Mouse (Mus musculus) stomach, postnatal 0 days (tissue): ENCODE measurements around the gene Comt. TPM values are rescaled to one million over a fixed set of nuclear protein-coding genes. Genes with fewer than 3 reads are reported as not detected.

Experiments
- ATAC-seq: fragments of 200-750 bp; cut with Nextera tagmentation; 2 replicates; pipeline ENCODE4 v1.8.0; 2017; ENCODE audit not compliant: low FRiP score, low TSS enrichment
- DNase-seq: peaks from one replicate; pipeline ENCODE4 v3.0.0-alpha.2; 2016; ENCODE audit warnings: low spot score
- H3K27ac ChIP-seq: fragments of 300-500 bp; sonication (generic); replicated peaks from 2 replicates; pipeline ENCODE4 v1.5.1; 2014; ENCODE audit warnings: mild to moderate bottlenecking, control low read depth
- H3K27me3 ChIP-seq: fragments of 300-500 bp; sonication (generic); 2 replicates; pipeline ENCODE4 v1.6.1; 2014; ENCODE audit warnings: low read length; ENCODE audit not compliant: control insufficient read depth, insufficient read depth
- H3K36me3 ChIP-seq: fragments of 300-500 bp; sonication (generic); 2 replicates; pipeline ENCODE4 v1.6.1; 2014; ENCODE audit warnings: low read length, mixed read lengths; ENCODE audit not compliant: control insufficient read depth, insufficient read depth
- H3K4me1 ChIP-seq: fragments of 300-500 bp; sonication (generic); replicated peaks from 2 replicates; pipeline ENCODE4 v1.6.1; 2014; ENCODE audit warnings: antibody characterized with exemption; ENCODE audit not compliant: control insufficient read depth, insufficient read depth
- H3K4me2 ChIP-seq: fragments of 300-500 bp; sonication (generic); replicated peaks from 2 replicates; pipeline ENCODE4 v1.6.1; 2014; ENCODE audit warnings: low read depth, mild to moderate bottlenecking, control low read depth, moderate library complexity
- H3K4me3 ChIP-seq: fragments of 300-500 bp; sonication (generic); 2 replicates; pipeline ENCODE4 v1.5.1; 2014; ENCODE audit warnings: low read depth, low read length, control low read depth
- H3K9ac ChIP-seq: fragments of 300-500 bp; sonication (generic); 2 replicates; pipeline ENCODE4 v1.6.1; 2014; ENCODE audit warnings: mild to moderate bottlenecking, low read length, control low read depth, mixed read lengths
- H3K9me3 ChIP-seq: fragments of 300-500 bp; sonication (generic); 2 replicates; pipeline ENCODE4 v1.6.1; 2016; ENCODE audit warnings: low read length; ENCODE audit not compliant: control insufficient read depth
- CTCF ChIP-seq: IDR thresholded peaks from 2 replicates; pipeline ENCODE4 v1.5.1; 2016; ENCODE audit warnings: antibody characterized with exemption, low read depth, mild to moderate bottlenecking, moderate library complexity
- EP300 ChIP-seq: optimal IDR thresholded peaks from 2 replicates; pipeline ENCODE3; 2016; ENCODE audit warnings: antibody characterized with exemption
- WGBS: fragments of 180-500 bp; shearing (Covaris S2); extraction: QIAGEN DNeasy Blood & Tissue Kit; methylation state at CpG from one replicate; pipeline ENCODE4 v1.1.7; 2014; 5-methylcytosine and 5-hydroxymethylcytosine counted together
- polyA plus RNA-seq: library from polyadenylated mRNA; unstranded; fragments of >200 nt; fragmentation: Nextera tagmentation; extraction: Ambion mirVana; gene quantifications from 2 replicates; pipeline ENCODE4 v1.2.1, GENCODE M21; 2015

Gene Comt
- polyA plus RNA-seq, 1 experiment from 2014 or later: 95.1 TPM

GRCm38 (mm10) chr16:18426215-18426791 lies 349 bp downstream of the Comt start, which contains the start of gene Txnrd2:
Txnrd2 (plus strand) TSS chr16:18426384.
- Histone ChIP-seq H3K9me3 (no peaks in the 10 kb centered on the region), H3K4me1 (no peaks in the 10 kb centered on the region), H3K36me3 (0 out of 2 replicates have a peak, but pooled peaks cover 3% of the 10 kb centered on the region), H3K4me2 (peak within 1 kb of the TSS; percentile 87), H3K27ac (peak within 1 kb of the TSS; percentile 88), H3K4me3 (peak within 1 kb of the TSS; percentile 77), H3K27me3 (no peaks in the 10 kb centered on the region), H3K9ac (peak within 1 kb of the TSS; percentile 87)
- ATAC-seq: peak; percentile 84
- no peak for TF ChIP-seq EP300
- peak; percentile 77 for TF ChIP-seq CTCF
- DNase-seq: peak; percentile 93
- WGBS: under 1% methylated on average over 52 of the region's 52 CpGs

GRCm38 (mm10) chr16:18425475-18426214 lies 1.0 kb downstream of the Comt start:
- no peaks in the 10 kb centered on the region for H3K9me3 ChIP-seq
- TF ChIP-seq EP300 (no peak), CTCF (no peak)
- peak overlapping the region; percentile 77 for H3K4me3 ChIP-seq
- no peak for ATAC-seq
- peak overlapping the region; percentile 88 for H3K27ac ChIP-seq
- peak overlapping the region; percentile 87 for H3K4me2 ChIP-seq
- 8% methylated on average over 10 of the region's 10 CpGs for WGBS
- H3K36me3 ChIP-seq: 0 out of 2 replicates have a peak, but pooled peaks cover 3% of the 10 kb centered on the region
- no peak for DNase-seq
- peak overlapping the region; percentile 87 for H3K9ac ChIP-seq
- no peaks in the 10 kb centered on the region for H3K4me1 ChIP-seq
- no peaks in the 10 kb centered on the region for H3K27me3 ChIP-seq

DNA sequence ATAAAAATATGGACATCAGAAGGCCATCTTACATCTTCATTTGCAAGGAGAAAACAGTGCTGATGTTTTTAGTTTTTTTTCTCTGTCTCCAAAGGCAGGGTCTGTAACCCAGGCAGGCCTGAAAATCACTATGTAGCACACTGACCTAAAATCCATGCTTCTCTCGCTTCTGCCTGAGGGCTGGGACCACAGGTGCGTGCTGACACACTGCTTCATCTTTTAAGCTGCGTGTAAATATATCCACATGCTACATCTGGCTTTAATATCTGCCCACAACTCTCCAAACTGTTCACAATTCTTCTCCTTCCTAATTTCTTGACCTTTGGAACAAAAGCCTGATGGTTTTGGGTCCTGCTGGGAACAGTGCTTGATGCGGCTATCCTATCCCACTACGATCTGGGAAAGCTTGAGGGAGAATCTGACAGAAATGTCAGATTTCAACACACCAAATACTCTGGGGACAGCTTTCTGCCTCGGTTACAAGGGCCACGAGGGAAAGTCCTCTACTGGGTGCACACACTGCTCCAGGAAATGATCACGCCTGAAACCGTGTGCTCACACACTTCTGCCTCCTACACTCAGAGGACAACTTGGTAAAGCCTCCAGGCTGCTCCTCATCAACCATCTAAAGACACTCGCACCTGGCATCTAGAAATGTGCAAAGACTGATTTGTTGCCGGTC lies 2.1 kb downstream of the Comt start:
- H3K27ac ChIP-seq: 0 out of 2 replicates have a peak overlapping the region, but pooled peaks have one; percentile 14
- H3K4me2 ChIP-seq: peak overlapping the region; percentile 20
- no peak for ATAC-seq
- H3K36me3 ChIP-seq: 0 out of 2 replicates have a peak, but pooled peaks cover 3% of the 10 kb centered on the region
- 73% methylated on average over 11 of the region's 11 CpGs for WGBS
- no peak for TF ChIP-seq CTCF
- TF ChIP-seq EP300: no peak
- H3K4me3 ChIP-seq: no peak overlapping the region
- no peaks in the 10 kb centered on the region for H3K4me1 ChIP-seq
- no peaks in the 10 kb centered on the region for H3K9me3 ChIP-seq
- H3K27me3 ChIP-seq: no peaks in the 10 kb centered on the region
- no peak for DNase-seq
- no peak overlapping the region for H3K9ac ChIP-seq

GRCm38 (mm10) chr16:18423915-18424265 lies 2.8 kb downstream of the Comt start:
- WGBS: 77% methylated on average over 5 of the region's 5 CpGs
- H3K27ac ChIP-seq: no peak overlapping the region

GRCm38 (mm10) chr16:18423203-18423914 lies 3.3 kb downstream of the Comt start:
- no peak for DNase-seq
- Histone ChIP-seq H3K4me2 (no peak overlapping the region), H3K36me3 (0 out of 2 replicates have a peak, but pooled peaks cover 3% of the 10 kb centered on the region), H3K27me3 (no peaks in the 10 kb centered on the region), H3K4me1 (no peaks in the 10 kb centered on the region), H3K27ac (no peak overlapping the region), H3K9me3 (no peaks in the 10 kb centered on the region), H3K9ac (no peak overlapping the region), H3K4me3 (no peak overlapping the region)
- 77% methylated on average over 7 of the region's 7 CpGs for WGBS
- ATAC-seq: no peak
- TF ChIP-seq CTCF (no peak), EP300 (no peak)

More at GRCm38 (mm10) chr16:18423915-18424265, 2.8 kb downstream of the Comt start:
- Histone ChIP-seq H3K4me1 (no peaks in the 10 kb centered on the region), H3K9ac (no peak overlapping the region), H3K27me3 (no peaks in the 10 kb centered on the region), H3K4me2 (no peak overlapping the region), H3K36me3 (0 out of 2 replicates have a peak, but pooled peaks cover 3% of the 10 kb centered on the region), H3K9me3 (no peaks in the 10 kb centered on the region), H3K4me3 (no peak overlapping the region)
- DNase-seq (no peak), ATAC-seq (no peak)
- TF ChIP-seq EP300 (no peak), CTCF (no peak)
